Mouse (Mus musculus) MEL (cell line): ENCODE data around the gene Il22ra1. TPM values are rescaled to one million over a fixed set of nuclear protein-coding genes. Genes with fewer than 3 reads are reported as not detected.

Source experiments
- DNase-seq: peaks from one replicate; pipeline ENCODE4 v3.0.0; 2011; ENCODE audit warnings: low read depth, low spot score
- H3K27ac ChIP-seq: 2 replicates; pipeline ENCODE4 v1.5.1; 2012; ENCODE audit warnings: low read depth, mild to moderate bottlenecking, control low read depth, low read length, moderate library complexity; ENCODE audit not compliant: control insufficient read depth
- H3K27me3 ChIP-seq, 2 experiments: fragments of 150-350 bp in 1 of 2; sonication (generic) in 1 of 2; 2 replicates each; pipeline ENCODE4 v1.6.1; 2012; ENCODE audit warnings: low read length in 2 of 2, mild to moderate bottlenecking in 2 of 2, improper control_type of control experiment in 1 of 2, moderate library complexity in 1 of 2; ENCODE audit not compliant: insufficient read depth in 2 of 2, control insufficient read depth in 1 of 2
- H3K36me3 ChIP-seq, 2 experiments: 2 replicates each; pipeline ENCODE4 v1.6.1; 2012 to 2014; ENCODE audit warnings: low read length in 2 of 2, improper control_type of control experiment in 1 of 2, inconsistent platforms in 1 of 2, mild to moderate bottlenecking in 1 of 2; ENCODE audit not compliant: insufficient read depth in 2 of 2, control insufficient read depth in 1 of 2
- H3K4me1 ChIP-seq, 2 experiments: fragments of 150-350 bp in 1 of 2; sonication (generic) in 1 of 2; 2 replicates each; pipeline ENCODE4 v1.6.1; 2012; ENCODE audit warnings: low read length in 2 of 2, improper control_type of control experiment in 1 of 2, mild to moderate bottlenecking in 1 of 2; ENCODE audit not compliant: insufficient read depth in 2 of 2, control insufficient read depth in 1 of 2
- H3K4me3 ChIP-seq, 2 experiments: fragments of 150-350 bp in 1 of 2; sonication (generic) in 1 of 2; 2 replicates each; pipeline ENCODE4 v1.5.1; 2012; ENCODE audit warnings: low read depth in 2 of 2, low read length in 2 of 2, mild to moderate bottlenecking in 2 of 2, moderate library complexity in 2 of 2, control low read depth in 1 of 2, improper control_type of control experiment in 1 of 2; ENCODE audit not compliant: control insufficient read depth in 1 of 2, insufficient read depth in 1 of 2
- H3K79me2 ChIP-seq: 2 replicates; pipeline ENCODE4 v1.6.1; 2012; ENCODE audit warnings: mild to moderate bottlenecking, low read length, moderate library complexity; ENCODE audit not compliant: control insufficient read depth, poor library complexity, insufficient read depth
- H3K9ac ChIP-seq: 2 replicates; pipeline ENCODE4 v1.6.1; 2012; ENCODE audit warnings: low read depth, mild to moderate bottlenecking, control low read depth, low read length, moderate library complexity; ENCODE audit not compliant: control insufficient read depth, poor library complexity, severe bottlenecking
- H3K9me3 ChIP-seq: fragments of 150-350 bp; sonication (generic); replicated peaks from 2 replicates; pipeline ENCODE4 v1.6.1; 2012; ENCODE audit warnings: mild to moderate bottlenecking, low read length, improper control_type of control experiment, moderate library complexity; ENCODE audit not compliant: insufficient read depth
- BHLHE40 ChIP-seq: IDR thresholded peaks from 2 replicates; pipeline ENCODE4 v1.6.1; 2012; ENCODE audit warnings: low read depth, mild to moderate bottlenecking, inconsistent platforms, low read length, improper control_type of control experiment, borderline replicate concordance
- CHD2 ChIP-seq: IDR thresholded peaks from 2 replicates; pipeline ENCODE4 v1.6.1; 2011; ENCODE audit warnings: low read length, improper control_type of control experiment
- CTCF ChIP-seq, 3 experiments: IDR thresholded peaks in 2 of 3; conservative IDR thresholded peaks in 1 of 3; 2 replicates each; pipeline ENCODE4 v1.5.1; 2011 to 2012; ENCODE audit warnings: low read length in 3 of 3, low read depth in 2 of 3, mild to moderate bottlenecking in 2 of 3, improper control_type of control experiment in 1 of 3, inconsistent platforms in 1 of 3, mixed read lengths in 1 of 3, moderate library complexity in 1 of 3; ENCODE audit not compliant: control insufficient read depth in 1 of 3, insufficient read depth in 1 of 3, poor library complexity in 1 of 3, severe bottlenecking in 1 of 3
- E2F4 ChIP-seq: IDR thresholded peaks from 2 replicates; pipeline ENCODE4 v1.6.1; 2011; ENCODE audit warnings: low read depth, low read length, improper control_type of control experiment, borderline replicate concordance
- ELF1 ChIP-seq: IDR thresholded peaks from 2 replicates; pipeline ENCODE4 v1.6.1; 2014; ENCODE audit warnings: low read depth, mild to moderate bottlenecking, inconsistent platforms, low read length, improper control_type of control experiment, moderate library complexity
- HCFC1 ChIP-seq: IDR thresholded peaks from 2 replicates; pipeline ENCODE4 v1.6.1; 2012; ENCODE audit warnings: low read depth, mild to moderate bottlenecking, inconsistent platforms, low read length, improper control_type of control experiment, moderate library complexity
- JUND ChIP-seq: IDR thresholded peaks from 2 replicates; pipeline ENCODE4 v1.6.1; 2011; ENCODE audit warnings: low read depth, mild to moderate bottlenecking, improper control_type of control experiment, low read length
- KAT2A ChIP-seq: conservative IDR thresholded peaks from 2 replicates; pipeline ENCODE4 v1.6.1; 2012; ENCODE audit warnings: low read depth, low read length, improper control_type of control experiment, inconsistent platforms
- MAFK ChIP-seq: IDR thresholded peaks from 2 replicates; pipeline ENCODE4 v1.6.1; 2011; ENCODE audit warnings: low read depth, mild to moderate bottlenecking, low read length, improper control_type of control experiment, borderline replicate concordance
- MAZ ChIP-seq: IDR thresholded peaks from 2 replicates; pipeline ENCODE4 v1.6.1; 2012; ENCODE audit warnings: low read depth, mild to moderate bottlenecking, inconsistent platforms, low read length, improper control_type of control experiment
- MXI1 ChIP-seq: IDR thresholded peaks from 2 replicates; pipeline ENCODE4 v1.6.1; 2011; ENCODE audit warnings: mild to moderate bottlenecking, low read depth, low read length, improper control_type of control experiment
- MYB ChIP-seq: IDR thresholded peaks from 2 replicates; pipeline ENCODE4 v1.6.1; 2011; ENCODE audit warnings: mild to moderate bottlenecking, low read depth, low read length, improper control_type of control experiment
- POLR2A ChIP-seq, 2 experiments: IDR thresholded peaks; 2 replicates each; pipeline ENCODE4 v1.6.1; 2011 to 2012; ENCODE audit warnings: low read length in 2 of 2, mild to moderate bottlenecking in 2 of 2, control low read depth in 1 of 2, improper control_type of control experiment in 1 of 2, low read depth in 1 of 2, moderate library complexity in 1 of 2; ENCODE audit not compliant: control insufficient read depth in 1 of 2, insufficient read depth in 1 of 2, poor library complexity in 1 of 2
- RAD21 ChIP-seq: IDR thresholded peaks from 2 replicates; pipeline ENCODE4 v1.6.1; 2011; ENCODE audit warnings: mild to moderate bottlenecking, low read depth, low read length, improper control_type of control experiment
- SIN3A ChIP-seq: IDR thresholded peaks from 2 replicates; pipeline ENCODE4 v1.6.1; 2012; ENCODE audit warnings: low read length, improper control_type of control experiment, inconsistent platforms
- SMC3 ChIP-seq: IDR thresholded peaks from 2 replicates; pipeline ENCODE4 v1.6.1; 2011; ENCODE audit warnings: low read depth, low read length, improper control_type of control experiment
- TCF12 ChIP-seq: IDR thresholded peaks from 2 replicates; pipeline ENCODE4 v1.6.1; 2014; ENCODE audit warnings: low read depth, mild to moderate bottlenecking, inconsistent platforms, low read length, improper control_type of control experiment, moderate library complexity
- UBTF ChIP-seq: IDR thresholded peaks from 2 replicates; pipeline ENCODE4 v1.6.1; 2012; ENCODE audit warnings: low read depth, mild to moderate bottlenecking, inconsistent platforms, low read length, improper control_type of control experiment, moderate library complexity, borderline replicate concordance; ENCODE audit not compliant: insufficient read depth
- USF1 ChIP-seq: IDR thresholded peaks from 2 replicates; pipeline ENCODE4 v1.6.1; 2014; ENCODE audit warnings: low read depth, mild to moderate bottlenecking, inconsistent platforms, low read length, improper control_type of control experiment, moderate library complexity
- ZC3H11A ChIP-seq: IDR thresholded peaks from 2 replicates; pipeline ENCODE4 v1.6.1; 2012; ENCODE audit warnings: low read depth, mild to moderate bottlenecking, inconsistent platforms, low read length, improper control_type of control experiment
- ZKSCAN1 ChIP-seq: IDR thresholded peaks from 2 replicates; pipeline ENCODE4 v1.6.1; 2012; ENCODE audit warnings: low read depth, mild to moderate bottlenecking, inconsistent platforms, low read length, improper control_type of control experiment, moderate library complexity
- ZNF384 ChIP-seq: IDR thresholded peaks from 2 replicates; pipeline ENCODE4 v1.6.1; 2012; ENCODE audit warnings: low read depth, mild to moderate bottlenecking, inconsistent platforms, low read length, improper control_type of control experiment
- polyA plus RNA-seq, 2 experiments: library from polyadenylated mRNA; stranded (reverse) in 1 of 2; unstranded in 1 of 2; fragments of >175 nt in 1 of 2; fragments of >200 nt in 1 of 2; gene quantifications; 2 replicates each; pipeline versions ENCODE4 v1.2.1 to v1.2.4; 2012; ENCODE audit warnings: low replicate concordance in 2 of 2, low read depth in 1 of 2; ENCODE audit not compliant: insufficient read length in 2 of 2, insufficient read depth in 1 of 2, missing spikeins in 1 of 2
- total RNA-seq: library from RNA; depleted of rRNA; stranded (reverse); fragments of 300-350 nt; gene quantifications from 2 replicates; pipeline ENCODE4 v1.2.3, GENCODE M21; 2012

The Il22ra1 gene
- total and polyA plus RNA-seq, 3 experiments: 0.03 TPM; not detected in 2

GRCm38 (mm10) chr4:135758331-135758730, 30.4 kb downstream of the Il22ra1 start:
- Histone ChIP-seq H3K4me1 (no peaks in the 10 kb centered on the region), H3K79me2 (no peaks in the 10 kb centered on the region), H3K4me3 (no peak overlapping the region)

GRCm38 (mm10) chr4:135758825-135759224, 30.9 kb downstream of the Il22ra1 start:
- Histone ChIP-seq H3K4me1 (no peaks in the 10 kb centered on the region), H3K36me3 (no peaks in the 10 kb centered on the region), H3K27me3 (peaks cover 0 to 6% of the 10 kb centered on the region in 2 experiments; a peak in 3 of 4 replicates), H3K4me3 (no peak overlapping the region), H3K9me3 (no peaks in the 10 kb centered on the region), H3K9ac (no peak overlapping the region), H3K79me2 (no peaks in the 10 kb centered on the region), H3K27ac (no peak overlapping the region)
- TF ChIP-seq HCFC1: no peak
- no peak for TF ChIP-seq POLR2A (IDR thresholded peaks at IDR 0.05; ENCODE audit: control insufficient read depth in 1 of 2, insufficient read depth in 1 of 2, low read depth in 1 of 2, low read length in 2 of 2, poor library complexity in 1 of 2)
- TF ChIP-seq SMC3: no peak
- no peak for TF ChIP-seq CHD2
- no peak for TF ChIP-seq ELF1
- no peak for TF ChIP-seq ZC3H11A
- no peak for TF ChIP-seq MYB
- no peak for TF ChIP-seq BHLHE40
- TF ChIP-seq KAT2A: no peak
- no peak for DNase-seq

More at GRCm38 (mm10) chr4:135758331-135758730, 30.4 kb downstream of the Il22ra1 start:
- Histone ChIP-seq H3K36me3 (no peaks in the 10 kb centered on the region), H3K27me3 (peaks cover 0 to 6% of the 10 kb centered on the region in 2 experiments; a peak in 3 of 4 replicates), H3K27ac (no peak overlapping the region), H3K9ac (no peak overlapping the region), H3K9me3 (no peaks in the 10 kb centered on the region)
- DNase-seq: peak; percentile 17
- peak in 2 of 3 experiments; percentile 47 to 50; a peak in 4 of 6 replicates for TF ChIP-seq CTCF (IDR thresholded peaks at IDR 0.05 in 2 of 3, conservative IDR thresholded peaks at IDR 0.05 in 1 of 3; ENCODE audit: control insufficient read depth in 1 of 3, insufficient read depth in 1 of 3, low read depth in 2 of 3, low read length in 3 of 3, poor library complexity in 1 of 3, severe bottlenecking in 1 of 3)
- TF ChIP-seq RAD21: peak; percentile 38
- peak; percentile 41; the same call in 1 of the 2 replicates for TF ChIP-seq SMC3
- no peak for TF ChIP-seq SIN3A

GRCm38 (mm10) chr4:135759356-135759976, 31.5 kb downstream of the Il22ra1 start, which contains the start of gene Myom3:
TSS of gene Myom3 (plus strand) at chr4:135759715.
- Histone ChIP-seq H3K36me3 (no peaks in the 10 kb centered on the region), H3K4me3 (no peak within 1 kb of the TSS), H3K79me2 (no peaks in the 10 kb centered on the region), H3K9ac (no peak within 1 kb of the TSS), H3K27ac (no peak within 1 kb of the TSS), H3K4me1 (no peaks in the 10 kb centered on the region), H3K27me3 (peaks cover 0 to 6% of the 10 kb centered on the region in 2 experiments; a peak in 3 of 4 replicates), H3K9me3 (no peaks in the 10 kb centered on the region)
- TF ChIP-seq CHD2 (no peak), MAFK (no peak), USF1 (no peak), MXI1 (no peak), SMC3 (no peak), UBTF (no peak), JUND (no peak), SIN3A (no peak), TCF12 (no peak), HCFC1 (no peak), E2F4 (no peak), MYB (no peak), ZNF384 (no peak), MAZ (no peak), KAT2A (no peak), ZKSCAN1 (no peak)
- no peak for DNase-seq
